18 mouse cellular contexts compared by ENCODE assay signal in genomic region chr7:142555366-142556088, GRCm38 (mm10). TPM values are rescaled to one million over a fixed set of nuclear protein-coding genes. Genes with fewer than 3 reads are reported as not detected.
DNase-seq lines count a peak whose midpoint lies in the region; ATAC-seq and TF ChIP-seq lines count a peak whose summit lies in the region.
"Had no signal": no experiment of that assay in that cellular context is flagged by ENCODE, and none has a peak within 500 bp of the region (broad histone marks: within the 10 kb centered on the region; RNA-seq: fewer than 3 reads in every experiment).

No protein-coding gene starts in this region.

- no peak overlapping the region for H3K4me2 ChIP-seq in hindbrain, embryonic 11.5 days (replicated peaks; ENCODE audit: low read depth, low read length)
- H3K4me2 ChIP-seq in lung, postnatal 0 days (replicated peaks; ENCODE audit: low read depth, low read length), result no peak overlapping the region
- no peak overlapping the region for H3K4me2 ChIP-seq in limb, embryonic 13.5 days (replicated peaks)
- H3K4me2 ChIP-seq: forebrain, embryonic 13.5 days; heart, embryonic 15.5 days; neural tube, embryonic 13.5 days had no signal

- TF ChIP-seq EP300 in lung, postnatal 0 days (IDR thresholded peaks at IDR 0.05), result no peak

- WGBS in hindbrain, embryonic 10.5 days, result 92% methylated on average over 8 of the region's 8 CpGs
- 86% methylated on average over 8 of the region's 8 CpGs for WGBS in hindbrain, embryonic 11.5 days
- 76% methylated on average over 8 of the region's 8 CpGs for WGBS in lung, postnatal 0 days
- 72% methylated on average over 8 of the region's 8 CpGs for WGBS in limb, embryonic 13.5 days

- no peak for ATAC-seq in hindbrain, embryonic 11.5 days (ENCODE audit: low FRiP score)
- ATAC-seq in lung, postnatal 0 days, result no peak
- no peak for ATAC-seq in limb, embryonic 13.5 days (ENCODE audit: low FRiP score, low read depth)
- no peak for ATAC-seq in inflammation-experienced regulatory T-cells, adult 6 months
- ATAC-seq: midbrain, embryonic 16.5 days had no signal

- H3K4me1 ChIP-seq in hindbrain, embryonic 10.5 days (replicated peaks), result peaks cover 73% of the 10 kb centered on the region
- peaks cover 3% of the 10 kb centered on the region for H3K4me1 ChIP-seq in hindbrain, embryonic 11.5 days (replicated peaks; ENCODE audit: control insufficient read depth, insufficient read depth, low read length)
- peaks cover 9% of the 10 kb centered on the region; the same call in 1 of the 2 replicates for H3K4me1 ChIP-seq in lung, postnatal 0 days (ENCODE audit: insufficient read depth, low read depth, low read length)
- peaks cover 86% of the 10 kb centered on the region for H3K4me1 ChIP-seq in limb, embryonic 13.5 days

- H3K27ac ChIP-seq in hindbrain, embryonic 10.5 days, result peak overlapping the region; percentile 78
- H3K27ac ChIP-seq in hindbrain, embryonic 11.5 days (ENCODE audit: low read depth, low read length), result no peak overlapping the region
- H3K27ac ChIP-seq in lung, postnatal 0 days (ENCODE audit: low read length), result no peak overlapping the region
- peak overlapping the region; percentile 99 for H3K27ac ChIP-seq in limb, embryonic 13.5 days
- H3K27ac ChIP-seq: forebrain, embryonic 13.5 days; heart, embryonic 15.5 days; macrophage; neural tube, embryonic 13.5 days had no signal

- no peaks in the 10 kb centered on the region for H3K9me3 ChIP-seq in hindbrain, embryonic 10.5 days
- no peaks in the 10 kb centered on the region for H3K9me3 ChIP-seq in hindbrain, embryonic 11.5 days (ENCODE audit: control insufficient read depth, low read length)
- H3K9me3 ChIP-seq in lung, postnatal 0 days (ENCODE audit: low read length), result no peaks in the 10 kb centered on the region
- H3K9me3 ChIP-seq in limb, embryonic 13.5 days, result no peaks in the 10 kb centered on the region
- H3K9me3 ChIP-seq: forebrain, embryonic 13.5 days; heart, embryonic 15.5 days; neural tube, embryonic 13.5 days had no signal

- peaks cover 10% of the 10 kb centered on the region; the same call in 1 of the 2 replicates for H3K27me3 ChIP-seq in hindbrain, embryonic 10.5 days (ENCODE audit: insufficient read depth, poor library complexity, severe bottlenecking)
- no peaks in the 10 kb centered on the region for H3K27me3 ChIP-seq in hindbrain, embryonic 11.5 days (ENCODE audit: control insufficient read depth, insufficient read depth, low read length)
- no peaks in the 10 kb centered on the region for H3K27me3 ChIP-seq in lung, postnatal 0 days (replicated peaks; ENCODE audit: insufficient read depth, low read length)
- no peaks in the 10 kb centered on the region for H3K27me3 ChIP-seq in limb, embryonic 13.5 days
- H3K27me3 ChIP-seq: forebrain, embryonic 13.5 days; heart, embryonic 15.5 days; neural tube, embryonic 13.5 days had no signal

- no peak overlapping the region for H3K9ac ChIP-seq in hindbrain, embryonic 11.5 days (ENCODE audit: low read depth, low read length)
- no peak overlapping the region for H3K9ac ChIP-seq in lung, postnatal 0 days (replicated peaks; ENCODE audit: low read depth)
- H3K9ac ChIP-seq in limb, embryonic 13.5 days, result no peak overlapping the region
- H3K9ac ChIP-seq: forebrain, embryonic 13.5 days; heart, embryonic 15.5 days; neural tube, embryonic 13.5 days had no signal

- H3K4me3 ChIP-seq in hindbrain, embryonic 10.5 days, result no peak overlapping the region
- H3K4me3 ChIP-seq in hindbrain, embryonic 11.5 days (ENCODE audit: low read depth, low read length), result no peak overlapping the region
- no peak overlapping the region for H3K4me3 ChIP-seq in lung, postnatal 0 days (ENCODE audit: low read depth, low read length)
- no peak overlapping the region for H3K4me3 ChIP-seq in limb, embryonic 13.5 days
- H3K4me3 ChIP-seq: forebrain, embryonic 13.5 days; heart, embryonic 15.5 days; neural tube, embryonic 13.5 days had no signal

- DNase-seq in hindbrain, embryonic 10.5 days (ENCODE audit: low spot score), result no peak
- no peak for DNase-seq in hindbrain, embryonic 11.5 days (ENCODE audit: low spot score)
- DNase-seq in lung, postnatal 0 days (ENCODE audit: low spot score), result no peak
- DNase-seq in lung, postnatal 25 days (ENCODE audit: low spot score), result no peak
- DNase-seq in frontal cortex, postnatal 36 days (ENCODE audit: low spot score in 2 of 2), result no peak
- DNase-seq: adrenal gland, adult 2 months; cerebellum, adult 8-10 months; kidney, postnatal 10 days; layer of hippocampus, adult 9-11 months; thymus, postnatal 4 days had no signal

- no peaks in the 10 kb centered on the region for H3K36me3 ChIP-seq in hindbrain, embryonic 10.5 days
- no peaks in the 10 kb centered on the region for H3K36me3 ChIP-seq in hindbrain, embryonic 11.5 days (ENCODE audit: control insufficient read depth, insufficient read depth, low read length)
- H3K36me3 ChIP-seq in lung, postnatal 0 days (ENCODE audit: insufficient read depth, low read length), result no peaks in the 10 kb centered on the region
- no peaks in the 10 kb centered on the region for H3K36me3 ChIP-seq in limb, embryonic 13.5 days
- H3K36me3 ChIP-seq: heart, embryonic 15.5 days; neural tube, embryonic 13.5 days had no signal

- peak; percentile 30; the same call in 1 of the 2 replicates for TF ChIP-seq CTCF in lung, postnatal 0 days (IDR thresholded peaks at IDR 0.05)

RNA-seq across cellular contexts. Expression of gene Mrpl23, which starts 23.0 kb away (rescaled TPM):
- polyA plus RNA-seq in hindbrain, embryonic 10.5 days (2016; fragmentation: Nextera tagmentation; extraction: Ambion mirVana), result 17.7 and 19.7 TPM in 2 replicates
- polyA plus RNA-seq in hindbrain, embryonic 11.5 days (2014; fragmentation: Nextera tagmentation; extraction: Ambion mirVana), result 13.5 and 13.9 TPM in 2 replicates
- polyA plus RNA-seq in lung, postnatal 0 days (2015; fragmentation: Nextera tagmentation; extraction: Ambion mirVana), result 15.2 and 15.7 TPM in 2 replicates
- 27.3 and 35.1 TPM in 2 replicates for polyA plus RNA-seq in limb, embryonic 13.5 days (2015; fragmentation: Nextera tagmentation; extraction: Ambion mirVana)
- 10 to 100 TPM in 1 of 3 experiments, 1 to 10 TPM in 1, under 1 TPM in 1; 0.26 to 24.2 (median 3.2) TPM for polyA plus RNA-seq in inflammation-experienced regulatory T-cells, adult 6 months (2017; shearing (Covaris generic))

RNA-seq across cellular contexts. Expression of gene Tnnt3, which starts 56.9 kb away (rescaled TPM):
- polyA plus RNA-seq in hindbrain, embryonic 10.5 days (2016; fragmentation: Nextera tagmentation; extraction: Ambion mirVana), result 1.1 and 3.0 TPM in 2 replicates
- 1.7 and 1.9 TPM in 2 replicates for polyA plus RNA-seq in hindbrain, embryonic 11.5 days (2014; fragmentation: Nextera tagmentation; extraction: Ambion mirVana)
- polyA plus RNA-seq in lung, postnatal 0 days (2015; fragmentation: Nextera tagmentation; extraction: Ambion mirVana), result 1.5 and 2.2 TPM in 2 replicates
- polyA plus RNA-seq in limb, embryonic 13.5 days (2015; fragmentation: Nextera tagmentation; extraction: Ambion mirVana), result 60.9 and 62.3 TPM in 2 replicates
- polyA plus RNA-seq in inflammation-experienced regulatory T-cells, adult 6 months (2017; shearing (Covaris generic)), result 1 to 10 TPM; 2.5 to 3.8 (median 2.8) TPM
- polyA plus RNA-seq: adrenal gland, adult 2 months; macrophage; small intestine, adult 2 months had no signal

Comparison
In these comparisons a context has a peak if more than half of its experiments do, and no peak if none do; other contexts are left out.
1. H3K27ac ChIP-seq: peak in hindbrain, embryonic 10.5 days (single experiment) and limb, embryonic 13.5 days (single experiment); none in hindbrain, embryonic 11.5 days (single experiment) and lung, postnatal 0 days (single experiment).
2. RNA of gene Tnnt3, which starts 56.9 kb away (polyA plus RNA-seq): 60.9 to 62.3 TPM in limb, embryonic 13.5 days; 2.5 to 3.8 TPM in inflammation-experienced regulatory T-cells, adult 6 months, 1.7 to 1.9 TPM in hindbrain, embryonic 11.5 days, 1.5 to 2.2 TPM in lung, postnatal 0 days and 1.1 to 3.0 TPM in hindbrain, embryonic 10.5 days; every median in the first group is over 10 times any median in the second.